Mouse (Mus musculus) macrophage (primary cell): Measurements from ENCODE around the gene Sqor. TPM values are rescaled to one million over a fixed set of nuclear protein-coding genes. Genes with fewer than 3 reads are reported as not detected.

Source experiments
- H3K27ac ChIP-seq: fragments of 350-480 bp; formaldehyde crosslinking; 2 replicates; pipeline ENCODE4 v1.9.0; 2021
- H3K36me3 ChIP-seq: fragments of 350-480 bp; formaldehyde crosslinking; 2 replicates; pipeline ENCODE4 v1.9.0; 2021; ENCODE audit errors: inconsistent target
- H3K4me3 ChIP-seq: fragments of 350-480 bp; formaldehyde crosslinking; 2 replicates; pipeline ENCODE4 v1.9.0; 2021; ENCODE audit errors: inconsistent target
- H3K79me2 ChIP-seq: fragments of 350-480 bp; formaldehyde crosslinking; 2 replicates; pipeline ENCODE4 v1.9.0; 2021; ENCODE audit errors: inconsistent target
- WGBS: methylation state at CpG from one replicate; pipeline ENCODE4 v1.1.7; 2026; ENCODE audit warnings: inconsistent platforms; ENCODE audit not compliant: missing documents; 5-methylcytosine and 5-hydroxymethylcytosine counted together
- polyA plus RNA-seq: library from polyadenylated mRNA; stranded (reverse); fragments of 250-400 nt; gene quantifications from 3 replicates; pipeline ENCODE4 v1.2.4, GENCODE M21; 2018; ENCODE audit warnings: inconsistent platforms
- total RNA-seq, 78 experiments: library from RNA; depleted of rRNA; stranded (reverse); fragments of 250-400 nt; gene quantifications; 1 replicate in 9 of 78; 2 replicates in 24 of 78; 3 replicates in 43 of 78; 4 replicates in 2 of 78; pipeline ENCODE4 v1.2.4; 2018; ENCODE audit warnings: inconsistent platforms in 56 of 78

The Sqor gene
- 10 to 100 TPM; 11.2 to 45.9 (median 25.5) TPM for total RNA-seq (2018; cell fraction: chromatin; rRNA removed)
- 10 to 100 TPM; 32.7 to 48.8 (median 40.0) TPM for total RNA-seq (2018; cell fraction: cytosol; rRNA removed)
- 10 to 100 TPM; 12.2 to 46.1 (median 26.5) TPM for total RNA-seq (2018; cell fraction: nucleus; rRNA removed)
- polyA plus RNA-seq = 40.5 to 43.9 TPM (median 43.6 TPM) in 3 replicates

DNA sequence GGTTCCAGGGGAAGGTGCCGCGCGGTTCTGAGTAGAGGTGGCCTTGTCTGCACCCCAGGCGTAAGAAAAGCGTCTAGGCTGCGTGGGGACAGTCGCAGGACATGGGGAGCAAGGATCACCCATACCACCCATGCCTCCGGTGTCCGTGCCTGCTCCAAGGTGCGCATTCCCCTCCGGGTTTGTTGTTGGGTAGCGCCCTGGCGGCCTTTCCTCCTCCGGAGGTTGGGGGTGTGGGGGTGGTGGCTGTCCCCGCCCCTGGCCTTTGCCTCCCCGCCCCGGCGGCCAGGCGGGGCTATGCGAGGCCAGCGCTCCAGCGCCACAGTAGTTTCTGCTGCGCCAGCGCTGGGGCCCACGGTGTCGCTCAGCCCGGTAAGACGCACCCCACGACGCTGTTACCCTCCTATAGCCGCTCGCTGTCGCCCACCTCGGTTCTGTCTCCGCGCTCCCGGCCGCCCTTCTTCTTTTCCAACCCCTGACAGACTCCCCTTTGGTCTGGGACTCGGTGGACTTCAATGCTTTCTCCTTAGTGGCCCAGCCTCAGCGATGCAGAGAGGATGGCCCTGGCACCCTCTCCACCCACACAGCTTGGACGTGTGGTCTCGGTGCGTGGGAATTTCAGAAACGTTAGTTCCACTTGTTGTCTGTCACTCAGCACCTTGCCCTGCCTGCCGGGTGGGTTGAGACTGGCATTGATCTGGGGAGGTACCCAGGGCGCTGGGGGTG, at the start of gene Sqor:
Gene Sqor (plus strand): TSS at position 167 of the 723 bp plus-strand sequence.
- H3K79me2 ChIP-seq = peaks cover 46% of the 10 kb centered on the region; the same call in 1 of the 2 replicates
- H3K4me3 ChIP-seq = peak within 1 kb of the TSS; percentile 68
- WGBS = 3% methylated on average over 46 of the region's 46 CpGs
- H3K27ac ChIP-seq = peak within 1 kb of the TSS; percentile 61
- no peaks in the 10 kb centered on the region for H3K36me3 ChIP-seq

DNA sequence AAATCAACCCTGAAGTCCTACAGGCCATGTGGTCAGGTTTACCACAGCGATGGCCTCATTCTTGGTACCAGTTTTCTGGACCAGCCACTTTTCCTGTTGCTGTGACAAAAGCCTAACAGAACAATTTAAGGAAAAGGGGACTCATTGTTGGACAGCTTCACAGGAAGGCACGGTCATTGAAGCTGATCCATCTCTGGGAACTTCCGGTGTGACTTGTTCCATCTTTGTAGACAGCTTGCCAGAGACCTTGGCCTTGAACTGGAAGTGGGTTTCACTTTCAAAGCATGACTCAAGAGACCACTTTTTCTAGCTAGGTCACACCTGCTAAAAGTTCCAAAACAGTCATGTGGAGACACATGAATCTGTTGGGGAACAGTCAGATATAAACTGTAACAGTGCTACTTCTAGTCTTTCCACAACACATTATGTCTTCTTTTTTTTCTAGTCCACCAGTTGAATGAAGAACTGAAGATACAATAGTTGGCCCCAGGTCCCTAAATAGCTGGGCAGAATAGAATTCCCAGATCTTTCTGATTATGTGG, 48.7 kb upstream of the Sqor start:
- WGBS = 64% methylated on average over 3 of the region's 3 CpGs

DNA sequence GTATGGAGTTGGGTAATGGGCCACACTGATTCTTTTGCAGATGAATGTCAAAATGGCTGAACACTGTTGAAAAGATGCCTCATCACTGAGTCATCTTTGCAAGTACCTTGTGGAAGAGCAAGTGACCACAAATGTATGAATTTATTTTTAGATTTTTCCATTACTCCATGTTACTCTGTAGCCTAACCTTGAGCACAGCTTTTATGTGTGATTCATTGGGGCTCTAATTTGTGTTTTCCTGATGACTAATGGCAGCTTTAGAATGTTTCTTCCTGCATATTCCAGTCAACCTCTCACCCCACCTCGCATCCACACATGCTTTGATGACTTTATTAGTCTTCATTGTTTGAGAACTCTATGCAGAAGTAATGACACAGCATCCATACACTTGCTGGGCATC, 45.8 kb upstream of the Sqor start:
- no peak overlapping the region for H3K27ac ChIP-seq
- no peaks in the 10 kb centered on the region for H3K79me2 ChIP-seq
- H3K36me3 ChIP-seq = no peaks in the 10 kb centered on the region
- H3K4me3 ChIP-seq = no peak overlapping the region
- 69% methylated on average over 1 of the region's 1 CpGs for WGBS

More for the DNA sequence above, 48.7 kb upstream of the Sqor start:
- Histone ChIP-seq H3K36me3 (no peaks in the 10 kb centered on the region), H3K4me3 (no peak overlapping the region), H3K27ac (no peak overlapping the region), H3K79me2 (no peaks in the 10 kb centered on the region)

DNA sequence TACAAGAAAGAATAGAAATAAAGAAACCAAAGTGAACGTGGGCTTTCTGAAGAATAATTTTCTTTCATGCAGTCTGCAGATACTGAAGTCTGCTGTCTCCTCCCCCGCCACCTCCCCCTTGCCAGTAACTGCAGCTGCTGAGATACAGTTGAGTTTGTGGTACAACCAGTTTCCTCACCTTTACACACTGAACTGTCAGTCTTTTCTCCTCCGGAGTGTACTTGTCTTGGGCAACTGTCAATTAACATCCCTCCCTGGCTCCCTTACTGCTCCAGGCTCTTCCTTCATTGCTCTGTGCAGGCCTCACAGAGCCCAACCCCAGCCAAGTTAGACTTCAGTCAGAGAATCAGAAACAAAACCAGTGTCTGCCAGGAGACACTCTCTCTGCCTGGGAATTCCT, 44.5 kb upstream of the Sqor start:
- H3K4me3 ChIP-seq = no peak overlapping the region
- H3K27ac ChIP-seq = no peak overlapping the region
- no peaks in the 10 kb centered on the region for H3K36me3 ChIP-seq
- H3K79me2 ChIP-seq = no peaks in the 10 kb centered on the region
- 61% methylated on average over 3 of the region's 3 CpGs for WGBS

DNA sequence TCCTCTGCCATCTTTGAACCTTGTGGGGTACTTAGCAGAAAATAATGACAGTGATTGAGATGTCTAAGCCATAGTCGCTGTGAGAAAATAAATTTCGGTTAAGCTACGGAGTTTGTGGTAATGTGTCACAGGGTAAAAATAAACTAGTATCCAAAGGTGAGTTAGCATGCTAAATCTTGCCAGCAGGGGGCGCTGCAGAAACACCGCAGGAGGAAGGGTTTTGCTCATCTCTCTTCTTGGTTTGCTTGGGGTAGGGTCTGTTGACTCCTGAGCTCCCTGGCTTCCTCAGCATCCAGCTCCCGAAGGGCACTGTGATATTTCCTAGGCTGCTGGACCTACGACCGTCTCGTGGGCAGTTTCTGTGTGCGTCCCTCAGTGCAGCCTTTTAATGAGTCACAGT, 39.4 kb upstream of the Sqor start:
- Histone ChIP-seq H3K36me3 (no peaks in the 10 kb centered on the region), H3K79me2 (no peaks in the 10 kb centered on the region), H3K27ac (no peak overlapping the region), H3K4me3 (no peak overlapping the region)
- 47% methylated on average over 10 of the region's 10 CpGs for WGBS

DNA sequence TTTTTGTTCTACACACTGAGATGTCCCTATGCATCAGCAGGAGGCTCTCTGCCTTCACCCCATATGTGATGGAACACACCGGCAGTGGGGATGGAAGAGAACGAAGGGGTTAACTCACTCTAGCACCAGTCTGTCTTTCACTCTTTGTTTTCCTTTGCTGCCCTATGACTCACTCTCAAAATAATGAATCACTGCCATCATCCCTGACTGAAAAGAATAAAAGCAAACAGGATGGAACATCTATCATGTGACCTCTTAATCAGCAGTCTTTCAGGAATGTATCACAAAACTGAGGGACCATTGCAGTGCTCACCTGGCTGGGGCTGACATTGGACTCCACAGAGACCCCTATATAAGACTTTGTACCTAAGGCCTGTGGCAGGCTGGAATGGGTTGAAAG, 33.6 kb upstream of the Sqor start:
- no peaks in the 10 kb centered on the region for H3K36me3 ChIP-seq
- 84% methylated on average over 2 of the region's 2 CpGs for WGBS
- no peak overlapping the region for H3K27ac ChIP-seq
- no peaks in the 10 kb centered on the region for H3K79me2 ChIP-seq
- H3K4me3 ChIP-seq = no peak overlapping the region

DNA sequence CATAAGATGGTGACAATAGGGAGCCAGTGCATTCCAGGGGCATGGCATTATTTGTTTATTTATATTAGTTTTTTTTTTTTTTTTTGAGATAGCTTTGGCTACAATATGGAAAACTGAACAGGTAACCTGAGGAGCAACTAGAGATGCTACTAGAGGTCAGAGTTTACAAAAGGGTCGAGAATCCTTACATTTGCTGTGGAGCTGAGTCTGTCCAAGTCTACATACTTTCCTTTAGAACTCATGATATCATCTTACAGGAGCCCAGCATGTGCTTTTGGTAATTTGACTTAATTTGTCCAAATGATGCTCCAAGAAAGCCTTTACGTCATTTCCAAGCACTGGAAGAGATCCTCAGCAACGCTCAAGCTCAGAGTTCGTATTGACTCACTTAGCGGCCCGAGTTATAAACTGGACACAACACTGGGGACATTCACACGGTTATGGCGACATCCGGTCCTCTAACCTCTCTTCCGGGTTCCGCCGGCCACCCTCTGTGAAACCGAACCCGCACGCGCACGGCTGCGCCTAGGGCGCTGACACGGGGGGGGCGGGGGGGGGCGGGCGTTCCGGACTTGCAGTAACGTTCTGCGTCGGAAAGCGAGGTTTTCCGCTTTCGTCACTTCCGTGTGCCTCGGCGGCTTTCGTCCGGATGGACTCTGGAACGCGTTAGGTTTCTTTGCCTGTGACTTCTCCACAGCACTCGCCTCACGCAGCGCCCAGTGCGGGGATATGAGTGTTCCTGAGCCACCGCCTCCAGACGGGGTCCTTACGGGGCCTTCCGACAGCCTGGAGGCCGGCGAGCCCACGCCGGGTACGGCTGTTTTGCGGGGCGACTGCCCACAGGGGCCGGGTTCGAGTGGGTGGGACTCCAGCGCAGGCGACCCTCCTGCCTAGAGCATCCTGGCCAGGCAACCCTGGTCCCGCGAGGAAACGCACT, 26.9 kb upstream of the Sqor start, which contains the start of gene Bloc1s6:
Gene Bloc1s6 (plus strand): TSS at position 610 of the 937 bp plus-strand sequence.
- WGBS = 2% methylated on average over 48 of the region's 59 CpGs
- Histone ChIP-seq H3K4me3 (peak within 1 kb of the TSS; percentile 77), H3K27ac (peak within 1 kb of the TSS; percentile 72), H3K36me3 (no peaks in the 10 kb centered on the region), H3K79me2 (peaks cover 37% of the 10 kb centered on the region)

DNA sequence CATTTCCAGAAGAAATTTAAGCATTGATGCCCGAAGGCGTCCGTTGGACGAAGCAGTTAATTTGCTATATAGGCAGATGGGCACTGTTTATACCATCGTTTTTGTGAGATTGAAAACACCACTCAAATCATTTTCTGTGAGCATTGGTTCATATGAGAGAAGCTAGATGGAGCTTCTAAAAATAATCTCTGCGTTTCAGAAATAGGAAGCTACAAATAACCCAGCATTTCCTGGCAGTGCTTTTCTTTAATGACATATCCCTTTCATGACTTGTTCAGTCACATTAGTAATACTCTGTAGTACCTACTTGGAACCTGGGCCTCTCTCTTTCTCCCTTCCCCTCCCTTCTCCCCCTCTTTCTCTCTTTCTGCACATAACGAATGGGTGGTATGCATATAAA, 26.0 kb upstream of the Sqor start:
- H3K79me2 ChIP-seq = peaks cover 37% of the 10 kb centered on the region
- WGBS = 21% methylated on average over 7 of the region's 7 CpGs
- H3K27ac ChIP-seq = peak overlapping the region; percentile 72
- H3K4me3 ChIP-seq = peak overlapping the region; percentile 77
- H3K36me3 ChIP-seq = no peaks in the 10 kb centered on the region; the same call in 1 of the 2 replicates

DNA sequence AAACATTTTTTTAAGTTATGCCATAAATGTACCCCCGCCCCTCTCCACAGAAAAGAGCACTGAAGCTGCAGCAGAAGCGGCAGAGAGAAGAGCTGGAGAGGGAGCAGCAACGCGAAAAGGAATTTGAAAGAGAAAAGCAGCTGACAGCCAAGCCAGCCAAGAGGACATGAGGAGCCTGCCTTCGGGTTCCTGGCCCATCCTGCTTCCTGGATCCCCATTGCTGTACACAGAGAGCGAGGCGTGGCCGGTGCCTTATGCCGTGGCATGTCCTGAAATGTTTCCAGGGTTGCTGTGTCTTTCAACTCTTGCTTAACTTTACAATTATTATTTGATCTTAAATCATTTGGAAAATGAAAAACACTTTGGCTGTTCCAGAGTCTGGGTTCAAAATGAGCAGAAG, 18.6 kb upstream of the Sqor start:
- no peak overlapping the region for H3K4me3 ChIP-seq
- H3K36me3 ChIP-seq = peaks cover 42% of the 10 kb centered on the region; the same call in 1 of the 2 replicates
- H3K27ac ChIP-seq = no peak overlapping the region
- WGBS = 91% methylated on average over 9 of the region's 9 CpGs
- H3K79me2 ChIP-seq = peaks cover 9% of the 10 kb centered on the region

DNA sequence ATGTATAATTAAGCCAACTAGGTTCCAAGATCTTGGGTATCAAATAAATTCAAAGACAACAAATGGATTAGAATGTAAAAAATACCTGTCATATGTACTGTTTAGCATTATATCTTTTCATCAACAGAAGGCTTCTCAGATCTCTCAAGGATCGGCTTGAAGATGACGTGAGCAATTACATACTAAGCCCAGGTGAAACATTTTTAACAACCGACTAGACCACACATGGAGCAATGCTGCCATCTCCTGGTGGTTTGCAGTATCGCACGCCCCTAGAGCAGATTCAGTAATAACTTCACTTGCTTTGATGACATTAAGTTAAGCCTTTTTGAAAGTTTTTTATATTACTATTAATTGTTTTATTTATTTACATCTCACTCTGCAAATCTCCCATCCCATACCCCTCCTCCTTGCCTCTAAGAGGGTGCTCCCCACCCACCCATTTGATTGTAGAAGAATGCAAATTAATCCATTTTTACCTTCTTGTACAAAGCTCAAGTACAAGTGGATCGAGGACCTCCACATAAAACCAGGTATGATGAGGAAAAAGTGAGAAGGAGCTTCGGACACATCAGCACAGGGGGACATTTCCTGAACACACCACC, 11.2 kb upstream of the Sqor start:
- Histone ChIP-seq H3K36me3 (0 out of 2 replicates have a peak, but pooled peaks cover 4% of the 10 kb centered on the region), H3K79me2 (no peaks in the 10 kb centered on the region), H3K4me3 (no peak overlapping the region), H3K27ac (no peak overlapping the region)
- 14% methylated on average over 7 of the region's 7 CpGs for WGBS

DNA sequence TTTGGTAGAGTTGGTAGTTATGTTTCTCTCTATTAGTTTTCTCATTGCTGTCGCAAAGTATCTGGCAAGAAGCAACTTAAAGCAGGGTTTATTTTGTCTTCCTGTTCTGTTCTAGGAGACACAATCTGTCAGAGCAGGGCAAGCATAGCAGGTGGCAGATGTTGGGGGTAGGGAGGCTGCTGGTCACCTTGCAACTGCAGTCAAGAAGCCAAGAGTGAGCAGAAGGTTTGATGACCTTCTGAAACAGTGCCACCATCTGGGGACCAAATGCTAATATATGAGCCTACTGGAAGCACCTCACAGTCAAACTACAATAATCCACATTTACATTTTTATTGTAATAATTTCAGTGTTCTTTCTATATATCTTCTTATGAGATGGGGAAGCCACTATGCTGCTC, 5.2 kb upstream of the Sqor start:
- Histone ChIP-seq H3K36me3 (no peaks in the 10 kb centered on the region), H3K79me2 (no peaks in the 10 kb centered on the region), H3K4me3 (no peak overlapping the region), H3K27ac (no peak overlapping the region)
- no CpG with 5 or more reads among the region's 1 CpGs for WGBS

DNA sequence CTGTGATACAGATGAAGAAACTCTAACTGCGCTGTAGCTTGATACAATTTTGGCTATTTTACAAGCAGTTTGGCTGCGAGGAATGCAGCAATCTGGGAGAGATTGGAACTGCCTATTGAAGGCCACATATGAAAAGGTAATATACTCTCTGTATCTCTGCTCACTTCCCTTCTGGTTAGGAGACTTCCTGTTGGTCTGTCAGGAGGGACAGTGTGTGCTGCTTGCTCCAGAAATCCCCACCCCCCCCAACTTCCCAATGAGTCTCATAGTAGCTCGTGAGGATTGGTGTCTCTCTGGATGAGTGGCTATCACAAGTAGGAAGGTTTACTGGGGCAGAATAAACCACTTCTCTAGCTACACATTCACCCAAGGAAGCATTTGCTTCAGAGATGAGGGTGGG, 2.0 kb upstream of the Sqor start:
- 47% methylated on average over 3 of the region's 3 CpGs for WGBS
- no peaks in the 10 kb centered on the region for H3K36me3 ChIP-seq
- peaks cover 27% of the 10 kb centered on the region; the same call in 1 of the 2 replicates for H3K79me2 ChIP-seq
- H3K27ac ChIP-seq = no peak overlapping the region
- H3K4me3 ChIP-seq = no peak overlapping the region

DNA sequence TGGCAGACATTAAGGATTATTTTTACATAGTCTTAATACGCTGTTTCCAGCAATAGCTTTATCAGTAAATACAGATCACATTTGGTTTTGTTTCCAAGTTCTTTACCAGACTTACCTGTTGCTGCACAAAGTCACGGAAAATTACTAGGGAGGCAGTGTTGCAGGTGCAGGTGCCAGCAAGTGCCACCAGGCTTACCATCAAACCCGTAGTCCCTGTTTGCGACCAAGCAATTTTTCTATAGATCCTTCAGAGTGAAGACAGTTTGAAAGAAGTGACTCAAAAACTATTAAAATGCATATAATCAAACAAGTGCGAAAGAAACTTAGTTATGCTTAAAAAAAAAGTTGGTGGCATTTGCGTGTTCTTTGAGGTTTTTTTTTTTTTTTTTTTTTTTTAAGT, 511 bp upstream of the Sqor start:
- WGBS = 44% methylated on average over 6 of the region's 6 CpGs
- H3K36me3 ChIP-seq = no peaks in the 10 kb centered on the region
- peak overlapping the region; percentile 61; the same call in 1 of the 2 replicates for H3K27ac ChIP-seq
- H3K79me2 ChIP-seq = peaks cover 42% of the 10 kb centered on the region; the same call in 1 of the 2 replicates
- H3K4me3 ChIP-seq = peak overlapping the region; percentile 68

DNA sequence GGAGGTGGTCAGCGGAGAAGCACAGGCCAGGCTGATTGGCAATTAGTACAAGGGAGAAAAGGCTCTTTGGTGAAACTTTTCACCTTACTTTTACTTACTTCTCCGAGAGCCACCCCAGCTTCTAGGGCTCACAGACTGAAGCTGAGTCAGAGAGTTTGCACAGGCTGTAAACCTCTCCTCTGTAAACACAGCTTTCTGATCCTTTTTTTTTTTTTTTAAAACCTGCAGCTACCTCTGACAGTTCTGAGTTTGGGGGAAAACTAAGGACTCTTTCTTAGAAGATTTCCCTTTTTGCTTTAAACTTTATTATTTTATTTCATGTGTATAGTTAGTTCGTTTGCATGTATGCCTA, 733 bp downstream of the Sqor start:
- Histone ChIP-seq H3K36me3 (no peaks in the 10 kb centered on the region), H3K4me3 (peak overlapping the region; percentile 68), H3K27ac (peak overlapping the region; percentile 58), H3K79me2 (peaks cover 46% of the 10 kb centered on the region; the same call in 1 of the 2 replicates)
- WGBS = 45% methylated on average over 3 of the region's 3 CpGs
